Mouse (Mus musculus) liver, embryonic 11.5 days (tissue): Measurements from ENCODE around the gene C1qtnf2. TPM values are rescaled to one million over a fixed set of nuclear protein-coding genes. Genes with fewer than 3 reads are reported as not detected.

Source experiments
- ATAC-seq: fragments of 200-750 bp; cut with Nextera tagmentation; replicated peaks from 2 replicates; pipeline ENCODE4 v1.8.0; 2017; ENCODE audit warnings: moderate number of reproducible peaks, mild to moderate bottlenecking, moderate TSS enrichment, moderate library complexity; ENCODE audit not compliant: low FRiP score
- DNase-seq: peaks from one replicate; pipeline ENCODE4 v3.0.0-alpha.2; 2017; ENCODE audit warnings: low spot score
- H3K27ac ChIP-seq: fragments of 300-500 bp; sonication (generic); 2 replicates; pipeline ENCODE4 v1.5.1; 2014; ENCODE audit warnings: mild to moderate bottlenecking, low read depth, low read length, control low read depth
- H3K27me3 ChIP-seq: fragments of 300-500 bp; sonication (generic); replicated peaks from 2 replicates; pipeline ENCODE4 v1.6.1; 2014; ENCODE audit warnings: low read length, mixed read lengths; ENCODE audit not compliant: control insufficient read depth, insufficient read depth
- H3K36me3 ChIP-seq: fragments of 300-500 bp; sonication (generic); 2 replicates; pipeline ENCODE4 v1.6.1; 2014; ENCODE audit warnings: mild to moderate bottlenecking, low read length, moderate library complexity, mixed read lengths; ENCODE audit not compliant: control insufficient read depth, insufficient read depth
- H3K4me1 ChIP-seq: fragments of 300-500 bp; sonication (generic); replicated peaks from 2 replicates; pipeline ENCODE4 v1.6.1; 2014; ENCODE audit warnings: low read length, mixed read lengths; ENCODE audit not compliant: control insufficient read depth, insufficient read depth
- H3K4me2 ChIP-seq: fragments of 300-500 bp; sonication (generic); 2 replicates; pipeline ENCODE4 v1.6.1; 2014; ENCODE audit warnings: mild to moderate bottlenecking, control low read depth, moderate library complexity
- H3K4me3 ChIP-seq: fragments of 300-500 bp; sonication (generic); 2 replicates; pipeline ENCODE4 v1.5.1; 2014; ENCODE audit warnings: low read depth, low read length, control low read depth
- H3K9ac ChIP-seq: fragments of 300-500 bp; sonication (generic); 2 replicates; pipeline ENCODE4 v1.6.1; 2014; ENCODE audit warnings: low read depth, low read length, control low read depth
- H3K9me3 ChIP-seq: fragments of 300-500 bp; sonication (generic); 2 replicates; pipeline ENCODE4 v1.6.1; 2016; ENCODE audit warnings: low read length, inconsistent platforms, mixed read lengths; ENCODE audit not compliant: control insufficient read depth
- WGBS: fragments of 180-500 bp; shearing (Covaris S2); extraction: QIAGEN DNeasy Blood & Tissue Kit; methylation state at CpG from one replicate; pipeline ENCODE4 v1.1.7; 2014; 5-methylcytosine and 5-hydroxymethylcytosine counted together
- polyA plus RNA-seq: library from polyadenylated mRNA; unstranded; fragments of >200 nt; fragmentation: Nextera tagmentation; extraction: Ambion mirVana; gene quantifications from 2 replicates; pipeline ENCODE4 v1.2.1, GENCODE M21; 2014

The C1qtnf2 gene
- polyA plus RNA-seq, 1 experiment from 2014 or later, result 0.82 TPM

DNA sequence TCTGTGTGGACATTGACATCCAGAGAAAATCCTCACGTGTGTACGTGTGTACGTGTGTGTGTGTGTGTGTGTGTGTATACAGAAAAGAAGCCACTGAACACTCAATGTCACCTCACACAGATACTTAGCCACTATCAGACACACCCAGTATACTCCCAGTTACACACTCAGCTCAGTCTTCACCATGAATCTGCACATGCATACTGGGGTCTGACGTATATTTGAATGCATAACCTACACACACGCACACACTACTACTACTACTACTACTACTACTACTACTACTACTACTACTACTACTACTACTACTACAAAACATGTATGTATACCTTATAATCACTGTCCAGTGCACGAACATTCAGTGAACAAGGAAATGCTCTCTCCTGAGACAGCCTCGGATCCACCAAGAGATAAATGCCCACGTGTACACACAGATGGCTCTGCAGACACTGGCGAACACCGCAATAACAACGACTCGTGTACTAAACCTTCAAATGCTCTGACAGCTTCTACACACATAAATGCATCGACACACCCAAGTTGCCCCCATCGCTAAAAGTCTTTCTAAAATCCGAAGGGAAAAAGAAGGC is 346 bp upstream of the C1qtnf2 start:
- Histone ChIP-seq H3K9me3 (no peaks in the 10 kb centered on the region), H3K27me3 (peaks cover 6% of the 10 kb centered on the region; the same call in 1 of the 2 replicates), H3K4me3 (no peak overlapping the region), H3K27ac (no peak overlapping the region), H3K9ac (no peak overlapping the region), H3K4me2 (peak overlapping the region; percentile 63), H3K36me3 (no peaks in the 10 kb centered on the region), H3K4me1 (peaks cover 9% of the 10 kb centered on the region; the same call in 1 of the 2 replicates)
- ATAC-seq, result no peak
- WGBS, result 52% methylated on average over 15 of the region's 15 CpGs
- DNase-seq, result no peak

GRCm38 (mm10) chr11:43479376-43479775 is 5.3 kb downstream of the C1qtnf2 start:
- no peak overlapping the region for H3K27ac ChIP-seq
- DNase-seq (no peak), ATAC-seq (no peak)
- no peaks in the 10 kb centered on the region for H3K9me3 ChIP-seq
- H3K4me2 ChIP-seq, result no peak overlapping the region
- 85% methylated on average over 3 of the region's 3 CpGs for WGBS
- H3K4me1 ChIP-seq, result peaks cover 9% of the 10 kb centered on the region
- no peak overlapping the region for H3K4me3 ChIP-seq
- H3K36me3 ChIP-seq, result no peaks in the 10 kb centered on the region
- H3K27me3 ChIP-seq, result no peaks in the 10 kb centered on the region
- H3K9ac ChIP-seq, result no peak overlapping the region

DNA sequence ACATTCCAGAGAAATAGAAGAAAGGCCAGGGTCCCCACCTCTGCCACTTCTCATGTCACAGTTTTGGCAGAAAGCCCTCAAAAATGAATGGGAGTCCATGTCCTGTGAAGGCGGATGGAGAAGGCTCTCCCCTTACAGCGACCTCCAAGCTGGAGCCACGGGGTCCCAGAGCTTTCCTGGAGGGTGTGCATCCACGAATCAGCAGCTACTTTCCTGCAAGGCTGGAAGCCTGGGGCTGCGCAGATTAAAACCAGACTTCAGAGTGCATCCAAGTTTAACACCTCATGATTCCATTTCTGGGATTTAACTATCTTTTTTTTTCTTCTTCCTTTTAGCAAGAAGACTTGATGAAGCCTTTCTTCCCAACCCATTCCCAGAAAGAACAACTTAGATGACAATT is 6.5 kb downstream of the C1qtnf2 start:
- DNase-seq, result no peak
- ATAC-seq, result no peak

DNA sequence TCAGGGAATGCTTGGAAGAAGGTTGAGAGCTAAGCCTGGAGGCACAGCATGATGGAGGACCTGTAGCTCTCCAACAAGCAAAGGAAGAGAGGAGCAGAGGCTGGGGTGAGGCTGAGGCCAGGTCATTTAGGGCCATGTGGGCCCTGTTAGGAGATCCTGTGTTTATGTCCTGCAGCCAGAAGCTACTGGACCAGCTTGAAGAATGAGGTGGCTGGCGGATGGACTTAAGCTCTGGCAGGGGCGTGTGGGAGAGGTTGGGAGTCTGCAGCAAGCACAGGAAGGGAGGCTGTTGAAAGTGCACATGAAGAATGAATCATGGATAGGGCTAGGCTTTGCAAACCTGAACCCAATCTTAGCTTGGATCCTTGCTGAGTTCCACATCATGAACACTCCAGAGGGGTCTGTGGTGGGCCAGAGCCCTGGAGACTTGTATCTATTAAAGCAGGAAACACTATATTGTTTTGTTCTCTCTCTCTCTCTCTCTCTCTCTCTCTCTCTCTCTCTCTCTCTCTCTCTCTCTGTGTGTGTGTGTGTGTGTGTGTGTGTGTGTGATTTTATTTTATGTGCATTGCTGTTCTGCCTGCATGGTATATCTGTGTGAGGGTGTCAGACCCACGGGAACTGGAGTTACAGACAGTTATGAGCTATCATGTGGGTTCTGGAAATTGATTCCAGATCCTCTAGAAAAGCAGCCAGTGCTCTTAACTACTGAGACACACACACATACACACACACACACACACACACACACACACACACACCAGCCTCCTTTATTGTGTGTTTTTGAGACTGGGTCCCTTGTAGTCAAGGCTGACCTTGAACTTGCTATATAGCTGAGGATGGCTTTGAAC is 7.8 kb downstream of the C1qtnf2 start:
- Histone ChIP-seq H3K4me3 (no peak overlapping the region), H3K4me1 (peaks cover 3% of the 10 kb centered on the region), H3K9me3 (no peaks in the 10 kb centered on the region), H3K27me3 (no peaks in the 10 kb centered on the region), H3K4me2 (no peak overlapping the region), H3K36me3 (no peaks in the 10 kb centered on the region), H3K27ac (no peak overlapping the region), H3K9ac (no peak overlapping the region)
- ATAC-seq, result no peak
- DNase-seq, result no peak
- 46% methylated on average over 3 of the region's 3 CpGs for WGBS

More for the DNA sequence above, 6.5 kb downstream of the C1qtnf2 start:
- no peak overlapping the region for H3K4me2 ChIP-seq
- no peak overlapping the region for H3K9ac ChIP-seq
- 42% methylated on average over 5 of the region's 5 CpGs for whole genome bisulfite sequencing
- H3K36me3 ChIP-seq, result no peaks in the 10 kb centered on the region
- no peak overlapping the region for H3K27ac ChIP-seq
- H3K4me1 ChIP-seq, result peaks cover 3% of the 10 kb centered on the region
- H3K27me3 ChIP-seq, result no peaks in the 10 kb centered on the region
- H3K4me3 ChIP-seq, result no peak overlapping the region
- no peaks in the 10 kb centered on the region for H3K9me3 ChIP-seq

DNA sequence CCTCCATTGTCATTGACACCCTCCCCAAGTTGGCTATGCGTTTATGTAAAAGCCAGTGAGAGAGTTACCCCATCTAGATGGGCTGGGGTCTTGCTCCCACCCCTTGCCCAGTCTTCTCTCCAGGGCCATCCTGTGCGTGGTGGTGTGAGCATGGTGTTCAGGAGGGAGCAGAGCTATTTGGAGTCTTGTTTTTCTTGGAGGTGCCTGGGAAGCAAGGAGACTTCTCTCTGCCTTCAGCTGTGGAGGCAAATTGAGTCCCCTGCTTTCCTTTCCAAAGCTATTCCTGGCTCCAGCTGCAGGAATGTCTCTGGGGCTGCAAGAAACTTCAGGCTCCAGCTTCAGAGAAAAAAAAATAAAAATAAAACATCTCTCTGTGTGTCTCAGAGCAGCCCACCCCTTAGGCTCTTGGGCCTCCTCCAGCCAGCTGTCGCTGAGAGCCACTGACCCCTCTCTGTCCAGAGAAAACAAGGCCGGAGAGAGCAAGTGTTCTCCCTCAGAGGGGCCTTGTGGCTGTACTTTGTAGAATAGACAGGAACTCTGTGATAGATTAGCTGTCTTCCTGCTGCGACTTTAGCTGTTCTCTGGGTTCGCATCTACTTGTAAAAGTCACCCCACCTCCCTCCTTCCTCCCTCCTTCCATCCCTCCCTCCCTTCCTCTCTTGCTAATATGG is 9.2 kb downstream of the C1qtnf2 start:
- no peak overlapping the region for H3K27ac ChIP-seq
- H3K27me3 ChIP-seq, result no peaks in the 10 kb centered on the region
- no peaks in the 10 kb centered on the region for H3K36me3 ChIP-seq
- H3K4me1 ChIP-seq, result peaks cover 3% of the 10 kb centered on the region
- no peak overlapping the region for H3K4me3 ChIP-seq
- WGBS, result 44% methylated on average over 6 of the region's 6 CpGs
- ATAC-seq, result no peak
- H3K9me3 ChIP-seq, result no peaks in the 10 kb centered on the region
- H3K4me2 ChIP-seq, result no peak overlapping the region
- DNase-seq, result no peak
- no peak overlapping the region for H3K9ac ChIP-seq

DNA sequence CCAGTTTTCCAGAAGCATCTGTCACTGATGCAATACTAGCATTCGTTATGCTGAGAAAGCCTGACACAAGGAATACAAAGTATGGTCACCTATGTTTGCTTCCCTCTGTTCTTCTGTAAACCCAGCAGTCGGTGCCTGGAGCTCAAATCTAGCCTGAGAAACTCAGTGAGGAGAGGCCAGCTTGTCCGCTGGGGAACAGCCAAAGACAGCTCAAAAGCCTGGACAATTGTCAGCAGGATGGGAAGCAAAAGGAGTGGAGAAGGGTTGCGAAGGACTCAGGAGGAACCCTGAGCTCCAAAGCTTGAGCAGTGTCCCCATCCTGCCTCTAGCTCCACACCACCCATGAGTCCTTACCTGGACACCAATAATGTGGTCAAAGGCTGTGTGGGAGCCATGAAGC is 10.0 kb downstream of the C1qtnf2 start:
- WGBS, result 78% methylated on average over 4 of the region's 4 CpGs
- no peak for ATAC-seq
- DNase-seq, result no peak
- Histone ChIP-seq H3K9ac (no peak overlapping the region), H3K27me3 (no peaks in the 10 kb centered on the region), H3K9me3 (no peaks in the 10 kb centered on the region), H3K27ac (no peak overlapping the region), H3K4me2 (no peak overlapping the region), H3K36me3 (no peaks in the 10 kb centered on the region), H3K4me3 (no peak overlapping the region), H3K4me1 (peaks cover 3% of the 10 kb centered on the region)

- H3K4me3 ChIP-seq, result no peak overlapping the region
- H3K27ac ChIP-seq, result no peak overlapping the region
- ATAC-seq (no peak), DNase-seq (no peak)
- no peak overlapping the region for H3K4me2 ChIP-seq
- H3K27me3 ChIP-seq, result no peaks in the 10 kb centered on the region
- WGBS, result 49% methylated on average over 11 of the region's 11 CpGs
- no peaks in the 10 kb centered on the region for H3K36me3 ChIP-seq
- H3K9ac ChIP-seq, result no peak overlapping the region
- peaks cover 3% of the 10 kb centered on the region for H3K4me1 ChIP-seq
- no peaks in the 10 kb centered on the region for H3K9me3 ChIP-seq
These were observed 10.6 kb downstream of the C1qtnf2 start for GRCm38 (mm10) chr11:43484652-43485051.

- Histone ChIP-seq H3K36me3 (no peaks in the 10 kb centered on the region), H3K9ac (no peak overlapping the region), H3K9me3 (no peaks in the 10 kb centered on the region), H3K27me3 (no peaks in the 10 kb centered on the region), H3K4me3 (no peak overlapping the region), H3K27ac (no peak overlapping the region), H3K4me1 (peaks cover 3% of the 10 kb centered on the region), H3K4me2 (no peak overlapping the region)
- DNase-seq (no peak), ATAC-seq (no peak)
- WGBS, result 83% methylated on average over 9 of the region's 9 CpGs
These were observed 11.8 kb downstream of the C1qtnf2 start for GRCm38 (mm10) chr11:43485855-43486254.
